Mouse (Mus musculus) retina, adult 2 months (tissue): ENCODE measurements around the gene Dgat2l6.

ENCODE experiments used
- DNase-seq: peaks from one replicate; pipeline ENCODE4 v3.0.0-alpha.2; 2012; ENCODE audit warnings: low read depth, low spot score

Gene Dgat2l6

GRCm38 (mm10) chrX:100524471-100524870, at the start of gene Dgat2l6:
Dgat2l6 (plus strand) TSS chrX:100524838.
- DNase-seq = no peak

- DNase-seq = no peak
Observed at GRCm38 (mm10) chrX:100475569-100476223, 48.9 kb upstream of the Dgat2l6 start.

GRCm38 (mm10) chrX:100480317-100480716, 44.3 kb upstream of the Dgat2l6 start:
- peak; percentile 38 for DNase-seq

- no peak for DNase-seq
Observed at GRCm38 (mm10) chrX:100493500-100494067, 31.1 kb upstream of the Dgat2l6 start.

GRCm38 (mm10) chrX:100494068-100494978, 30.3 kb upstream of the Dgat2l6 start, which contains the start of gene Igbp1:
Igbp1 (plus strand) TSS chrX:100494291.
- peak; percentile 75 for DNase-seq

- DNase-seq = no peak
Observed at GRCm38 (mm10) chrX:100504175-100504851, 20.3 kb upstream of the Dgat2l6 start.

GRCm38 (mm10) chrX:100508164-100508563, 16.5 kb upstream of the Dgat2l6 start:
- DNase-seq = no peak

- no peak for DNase-seq
Observed at GRCm38 (mm10) chrX:100509921-100510320, 14.7 kb upstream of the Dgat2l6 start.

- no peak for DNase-seq
Observed at GRCm38 (mm10) chrX:100516683-100517082, 8.0 kb upstream of the Dgat2l6 start.

GRCm38 (mm10) chrX:100517626-100518025, 7.0 kb upstream of the Dgat2l6 start:
- no peak for DNase-seq

- DNase-seq = no peak
Observed at GRCm38 (mm10) chrX:100518532-100518931, 6.1 kb upstream of the Dgat2l6 start.

GRCm38 (mm10) chrX:100556026-100556425, 31.4 kb downstream of the Dgat2l6 start:
- DNase-seq = no peak

- DNase-seq = no peak
Observed at GRCm38 (mm10) chrX:100565696-100566095, 41.1 kb downstream of the Dgat2l6 start.

GRCm38 (mm10) chrX:100571951-100572350, 47.3 kb downstream of the Dgat2l6 start, which contains the start of gene Awat1:
Awat1 (plus strand) TSS chrX:100572251.
- no peak for DNase-seq

- DNase-seq = no peak
Observed at GRCm38 (mm10) chrX:100594791-100595190, 70.2 kb downstream of the Dgat2l6 start, which contains the start of gene P2ry4. P2ry4 (minus strand) TSS chrX:100594869.
